ENCODE assay signal across 22 mouse cellular contexts in the genomic region with DNA sequence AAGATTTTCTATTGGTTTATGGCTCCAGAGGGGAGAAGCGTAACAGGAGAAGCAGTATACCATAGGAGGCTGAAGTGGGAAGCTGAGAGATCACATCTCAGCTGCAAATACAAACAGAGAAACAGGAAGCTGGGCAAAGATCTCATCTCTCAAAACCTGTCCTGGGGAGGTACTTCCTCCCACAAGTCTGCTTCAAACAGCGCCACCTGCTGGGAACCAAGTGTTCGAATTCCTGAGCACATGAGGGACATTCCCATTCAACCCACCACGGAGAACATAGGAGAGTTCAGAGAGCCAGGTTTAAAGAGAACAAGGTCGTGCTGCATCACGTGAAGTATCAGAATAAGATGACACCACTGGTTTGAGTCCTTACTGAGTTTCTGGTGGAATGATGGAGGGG. TPM values are rescaled to one million over a fixed set of nuclear protein-coding genes. Genes with fewer than 3 reads are reported as not detected.
DNase-seq lines count a peak whose midpoint lies in the region; ATAC-seq and TF ChIP-seq lines count a peak whose summit lies in the region.
"Had no signal": no experiment of that assay in that cellular context is flagged by ENCODE, and none has a peak within 500 bp of the region (broad histone marks: within the 10 kb centered on the region; RNA-seq: fewer than 3 reads in every experiment).

No protein-coding gene starts in this region.

- H3K36me3 ChIP-seq in forebrain, embryonic 12.5 days (replicated peaks): no peaks in the 10 kb centered on the region
- H3K36me3 ChIP-seq: heart, embryonic 12.5 days; midbrain, embryonic 10.5 days; neural tube, embryonic 15.5 days; stomach, embryonic 15.5 days had no signal

- H3K4me2 ChIP-seq in forebrain, embryonic 12.5 days: no peak overlapping the region
- H3K4me2 ChIP-seq: heart, embryonic 12.5 days; liver, embryonic 11.5 days; neural tube, embryonic 15.5 days; stomach, embryonic 15.5 days had no signal

- peak; percentile 13 for TF ChIP-seq CTCF in left cerebral cortex, adult 2 months (IDR thresholded peaks at IDR 0.05)

- ATAC-seq in forebrain, embryonic 12.5 days (ENCODE audit: low FRiP score): no peak
- ATAC-seq: activated CD4-positive, CD25-positive, alpha-beta regulatory T cell, adult 4 months; hindbrain, postnatal 0 days had no signal

- peaks cover 6% of the 10 kb centered on the region; the same call in 1 of the 2 replicates for H3K9me3 ChIP-seq in forebrain, embryonic 12.5 days
- H3K9me3 ChIP-seq: neural tube, embryonic 15.5 days; stomach, embryonic 15.5 days had no signal

- intact Hi-C loops in left cerebral cortex, adult 2 months (cut with DNase I): no loop called here
- intact Hi-C loops in left cerebral cortex, postnatal 36 days (cut with DNase I): loop anchor here (5.0 to 10.0 kb wide), 3 partner anchors 49 to 513 kb away; a partner anchor contains a TSS

- no peak overlapping the region for H3K4me3 ChIP-seq in left cerebral cortex, adult 2 months
- H3K4me3 ChIP-seq in forebrain, embryonic 12.5 days (replicated peaks): no peak overlapping the region
- H3K4me3 ChIP-seq: heart, embryonic 12.5 days; midbrain, embryonic 10.5 days; neural tube, embryonic 15.5 days; stomach, embryonic 15.5 days had no signal

- 79% methylated on average over 6 of the region's 6 CpGs for WGBS in forebrain, embryonic 12.5 days

- DNase-seq in left cerebral cortex, adult 2 months (ENCODE audit: extremely low spot score in 1 of 2, low spot score in 2 of 2): no peak
- DNase-seq in left cerebral cortex, postnatal 36 days (ENCODE audit: low spot score in 2 of 2): no peak
- peak; percentile 28 for DNase-seq in 416B (ENCODE audit: low read depth)
- peak; percentile 39 to 41 for DNase-seq in B cell, adult 2 months
- DNase-seq in ZHBTc4 (ENCODE audit: low read depth, low spot score): peak; percentile 73
- DNase-seq in adipocyte (ENCODE audit: low spot score): no peak
- DNase-seq: gastrocnemius, postnatal 14 days; heart, postnatal 36 days; lung, postnatal 14 days; retina, postnatal 1 day had no signal

- H3K27me3 ChIP-seq in forebrain, embryonic 12.5 days: no peaks in the 10 kb centered on the region
- H3K27me3 ChIP-seq: heart, embryonic 12.5 days; neural tube, embryonic 15.5 days; stomach, embryonic 15.5 days had no signal

- H3K27ac ChIP-seq in left cerebral cortex, adult 2 months: no peak overlapping the region
- no peak overlapping the region for H3K27ac ChIP-seq in forebrain, embryonic 12.5 days
- H3K27ac ChIP-seq: hindbrain, postnatal 0 days; midbrain, embryonic 10.5 days; neural tube, embryonic 15.5 days; stomach, embryonic 15.5 days had no signal

- no peak overlapping the region for H3K9ac ChIP-seq in forebrain, embryonic 12.5 days
- H3K9ac ChIP-seq: heart, embryonic 12.5 days; neural tube, embryonic 15.5 days; stomach, embryonic 15.5 days had no signal

- H3K4me1 ChIP-seq in forebrain, embryonic 12.5 days: peaks cover 18% of the 10 kb centered on the region

RNA-seq across cellular contexts. Expression of a gene that starts 4.1 kb away (rescaled TPM):
- total RNA-seq in left cerebral cortex, adult 2 months (2021): 10 to 100 TPM; 50.0 to 52.1 TPM
- 10 to 100 TPM; 50.3 to 54.8 TPM for total RNA-seq in left cerebral cortex, postnatal 36 days (2021)
- 147 and 151 TPM in 2 replicates for polyA plus RNA-seq in forebrain, embryonic 12.5 days (2016; fragmentation: Nextera tagmentation; extraction: Ambion mirVana)

RNA-seq across cellular contexts. Expression of a gene that starts 13.9 kb away (rescaled TPM):
- 10 to 100 TPM; 49.8 to 50.2 TPM for total RNA-seq in left cerebral cortex, adult 2 months (2021)
- total RNA-seq in left cerebral cortex, postnatal 36 days (2021): 10 to 100 TPM; 46.7 to 54.8 TPM
- 16.9 and 17.4 TPM in 2 replicates for polyA plus RNA-seq in forebrain, embryonic 12.5 days (2016; fragmentation: Nextera tagmentation; extraction: Ambion mirVana)

RNA-seq across cellular contexts. Expression of a gene that starts 36.1 kb away (rescaled TPM):
- under 1 TPM in 1 of 2 experiments, not detected in 1; 0.09 TPM for total RNA-seq in left cerebral cortex, adult 2 months (2021)
- under 1 TPM; 0.07 TPM for total RNA-seq in left cerebral cortex, postnatal 36 days (2021)
- 0.12 and 0.17 TPM in 2 replicates for polyA plus RNA-seq in forebrain, embryonic 12.5 days (2016; fragmentation: Nextera tagmentation; extraction: Ambion mirVana)
- total RNA-seq: gastrocnemius, postnatal 14 days; heart, postnatal 36 days; left cerebral cortex, postnatal 14 days had no signal
- polyA plus RNA-seq: activated CD4-positive, CD25-positive, alpha-beta regulatory T cell, adult 4 months; embryonic facial prominence, embryonic 11.5 days; G1E; kidney, embryonic 14.5 days; liver, embryonic 11.5 days had no signal

Comparison
In these comparisons a context has a peak if more than half of its experiments do, and no peak if none do; other contexts are left out.
1. DNase-seq: peak in 416B (single experiment), B cell, adult 2 months (2 of 2) and ZHBTc4 (single experiment); none in left cerebral cortex, adult 2 months (0 of 2), left cerebral cortex, postnatal 36 days (0 of 2) and adipocyte (single experiment).